Mouse (Mus musculus) cerebellum, adult 2 months (tissue): ENCODE data around the gene Atp9a. TPM values are rescaled to one million over a fixed set of nuclear protein-coding genes. Genes with fewer than 3 reads are reported as not detected.

Experiments
- DNase-seq, 2 experiments: peaks; one replicate each; pipeline ENCODE4 v3.0.0; 2021
- H3K27ac ChIP-seq: fragments of 200-500 bp; 2 replicates; pipeline ENCODE4 v1.5.1; 2012; ENCODE audit warnings: low read length, control low read depth, inconsistent platforms; ENCODE audit not compliant: insufficient read depth
- H3K27me3 ChIP-seq: fragments of 200-500 bp; 2 replicates; pipeline ENCODE4 v1.6.1; 2012; ENCODE audit warnings: inconsistent platforms, mild to moderate bottlenecking, low read length, moderate library complexity; ENCODE audit not compliant: control insufficient read depth, insufficient read depth
- H3K4me1 ChIP-seq: fragments of 200-500 bp; 2 replicates; pipeline ENCODE4 v1.6.1; 2011; ENCODE audit warnings: low read length; ENCODE audit not compliant: control insufficient read depth, insufficient read depth
- H3K4me3 ChIP-seq: fragments of 200-500 bp; replicated peaks from 2 replicates; pipeline ENCODE3; 2011; ENCODE audit warnings: mild to moderate bottlenecking, low read depth, low read length, control low read depth; ENCODE audit not compliant: insufficient read depth
- CTCF ChIP-seq: fragments of 200-500 bp; IDR thresholded peaks from 2 replicates; pipeline ENCODE4 v1.5.1; 2011; ENCODE audit warnings: low read depth, mild to moderate bottlenecking, control low read depth, low read length, moderate library complexity, borderline replicate concordance; ENCODE audit not compliant: insufficient read depth
- POLR2A ChIP-seq: fragments of 200-500 bp; IDR thresholded peaks from 2 replicates; pipeline ENCODE4 v1.6.1; 2011; ENCODE audit warnings: low read length, control low read depth, borderline replicate concordance; ENCODE audit not compliant: insufficient read depth
- WGBS: fragments of 180-500 bp; shearing (Covaris S2); methylation state at CpG from one replicate; pipeline ENCODE4 v1.1.7; 2018; 5-methylcytosine and 5-hydroxymethylcytosine counted together
- polyA plus RNA-seq: library from polyadenylated mRNA; depleted of rRNA; stranded (reverse); fragments of >200 nt; gene quantifications from 2 replicates; pipeline ENCODE4 v1.2.3, GENCODE M21; 2012; rRNA removed

The Atp9a gene
- polyA plus RNA-seq: 316 and 321 TPM in 2 replicates

DNA sequence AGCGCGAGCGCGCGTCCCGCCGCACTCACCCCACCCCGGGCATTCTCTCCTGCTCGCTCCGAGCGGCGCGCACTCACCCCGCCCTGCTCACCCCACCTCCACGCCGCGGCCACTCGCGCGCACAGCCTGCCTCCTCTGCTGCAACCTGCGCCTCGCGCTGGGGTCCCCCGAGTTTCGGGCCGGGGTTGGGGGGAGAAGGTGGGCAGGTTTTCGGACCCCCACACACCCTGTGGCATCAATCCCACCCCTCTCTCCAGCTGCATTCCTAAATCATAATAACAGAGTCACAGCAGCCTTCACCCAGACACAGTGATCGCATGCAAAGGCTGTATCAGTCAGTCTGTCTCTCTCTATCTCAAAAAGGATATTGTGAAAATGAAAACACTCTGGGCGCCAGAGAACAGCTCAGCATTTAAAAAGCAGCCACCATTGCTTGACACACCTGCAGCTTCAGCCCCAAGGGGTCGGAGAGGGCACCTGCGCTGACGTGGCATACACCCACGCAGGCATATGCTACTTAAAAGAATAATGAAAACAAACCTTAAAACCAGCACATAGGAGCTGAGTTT, at the start of gene Atp9a:
Gene Atp9a, minus strand, starts transcription at position 351 of the 569 bp plus-strand sequence.
- DNase-seq: peak; percentile 87
- Histone ChIP-seq H3K27ac (peak within 1 kb of the TSS; percentile 88), H3K4me1 (no peaks in the 10 kb centered on the region), H3K4me3 (peak within 1 kb of the TSS; percentile 88), H3K27me3 (no peaks in the 10 kb centered on the region)
- TF ChIP-seq POLR2A (peak; percentile 63), CTCF (no peak)
- WGBS: 5% methylated on average over 25 of the region's 33 CpGs

DNA sequence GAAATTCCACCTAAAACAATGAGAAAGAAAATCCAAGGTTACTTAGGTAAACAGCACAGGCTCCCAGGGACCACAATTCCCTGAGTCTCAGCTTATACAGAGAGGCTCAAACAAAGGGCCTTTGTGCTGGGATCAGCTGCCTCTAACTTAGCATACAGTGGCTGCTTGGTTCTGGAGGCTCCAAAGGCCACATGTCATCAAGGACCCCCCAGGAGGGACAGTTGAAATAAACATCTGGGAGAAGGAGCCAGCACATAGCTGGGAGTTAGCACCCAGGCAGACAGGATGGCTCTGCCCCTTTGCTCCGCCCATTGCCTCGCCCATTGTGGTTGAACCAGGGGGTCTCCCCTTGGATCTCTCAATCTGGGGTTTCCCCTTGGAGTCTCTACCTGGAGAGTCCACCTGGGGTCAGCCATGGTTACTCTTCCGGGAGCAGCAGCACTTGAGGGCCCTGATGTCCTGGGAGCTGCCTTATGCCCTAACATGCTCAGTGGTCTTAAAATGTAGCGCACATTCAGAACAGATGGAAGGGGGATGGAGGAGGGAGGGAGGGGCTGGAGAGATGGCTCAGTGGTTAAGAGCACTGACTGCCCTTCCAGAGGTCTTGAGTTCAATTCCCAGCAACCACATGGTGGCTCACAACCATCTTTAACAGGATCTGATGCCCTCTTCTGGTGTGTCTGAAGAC, 49.0 kb upstream of the Atp9a start:
- WGBS: 64% methylated on average over 4 of the region's 4 CpGs
- Histone ChIP-seq H3K4me1 (no peaks in the 10 kb centered on the region), H3K27me3 (no peaks in the 10 kb centered on the region), H3K4me3 (no peak overlapping the region), H3K27ac (no peak overlapping the region)
- DNase-seq: peak in 1 of 2 experiments; percentile 1
- TF ChIP-seq CTCF (no peak), POLR2A (no peak)

DNA sequence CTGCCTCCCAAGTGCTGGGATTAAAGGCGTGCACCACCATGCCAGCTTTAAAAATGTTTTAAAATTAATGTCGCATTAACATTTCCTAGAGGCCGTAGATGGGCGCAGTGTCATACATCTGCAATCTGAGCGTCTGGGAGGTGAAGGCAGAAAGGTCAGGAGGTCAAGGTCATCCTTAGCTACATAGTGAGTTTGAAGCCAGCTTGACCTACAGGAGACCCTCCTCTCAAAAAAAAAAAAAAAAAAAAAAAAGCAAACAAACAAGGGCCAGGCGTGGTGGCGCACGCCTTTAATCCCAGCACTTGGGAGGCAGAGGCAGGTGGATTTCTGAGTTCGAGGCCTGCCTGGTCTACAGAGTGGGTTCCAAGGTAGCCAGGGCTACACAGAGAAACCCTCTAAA, 44.0 kb upstream of the Atp9a start:
- DNase-seq: no peak
- no peaks in the 10 kb centered on the region for H3K4me1 ChIP-seq
- no peak overlapping the region for H3K4me3 ChIP-seq
- 94% methylated on average over 9 of the region's 9 CpGs for WGBS
- no peaks in the 10 kb centered on the region for H3K27me3 ChIP-seq
- TF ChIP-seq CTCF: no peak
- H3K27ac ChIP-seq: no peak overlapping the region

DNA sequence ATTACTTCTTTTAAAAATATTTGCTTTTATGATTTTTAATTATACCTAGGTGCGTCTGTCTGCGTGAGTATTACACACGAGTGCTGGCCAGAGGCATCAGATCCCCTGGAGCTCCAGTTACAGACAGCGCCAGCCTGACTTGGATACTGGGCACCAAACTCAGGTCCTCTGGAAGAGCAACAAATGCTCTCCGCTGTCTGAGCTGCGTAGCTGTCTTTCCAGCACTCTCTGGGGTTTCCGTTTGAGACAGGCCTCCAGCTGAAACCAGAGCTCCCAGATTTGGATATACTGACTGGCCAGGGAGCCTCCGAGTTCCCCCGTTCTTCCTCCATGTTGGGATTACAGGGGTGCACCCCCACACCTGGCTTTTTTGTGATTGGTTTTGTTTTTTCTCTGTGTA, 38.4 kb upstream of the Atp9a start:
- H3K4me1 ChIP-seq: no peaks in the 10 kb centered on the region
- WGBS: 30% methylated on average over 9 of the region's 9 CpGs
- no peaks in the 10 kb centered on the region; the same call in 1 of the 2 replicates for H3K27me3 ChIP-seq
- DNase-seq: no peak
- no peak overlapping the region for H3K4me3 ChIP-seq
- H3K27ac ChIP-seq: no peak overlapping the region
- TF ChIP-seq CTCF: no peak
- TF ChIP-seq POLR2A: no peak

DNA sequence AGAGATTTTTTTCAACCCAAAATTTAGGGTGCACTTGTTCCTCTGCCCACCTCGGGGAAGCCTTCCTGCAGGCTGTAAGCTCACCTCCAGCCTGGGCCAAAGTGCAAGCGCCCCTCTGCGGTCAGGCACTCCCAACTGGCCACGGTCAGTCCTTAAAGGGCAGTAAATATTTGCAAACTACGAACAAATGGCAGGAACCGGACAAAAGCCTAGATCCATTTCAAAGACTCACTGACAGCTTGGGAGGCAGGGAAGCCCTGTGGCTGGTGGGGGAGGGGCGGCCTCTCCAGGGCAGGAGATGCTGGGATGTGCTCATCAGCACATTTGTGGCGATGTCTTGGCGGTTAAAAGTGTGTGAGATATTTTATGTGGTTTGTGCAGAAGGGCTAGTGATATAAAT, 37.8 kb upstream of the Atp9a start:
- H3K27me3 ChIP-seq: no peaks in the 10 kb centered on the region; the same call in 1 of the 2 replicates
- no peak overlapping the region for H3K4me3 ChIP-seq
- no peak overlapping the region for H3K27ac ChIP-seq
- no peak for TF ChIP-seq POLR2A
- no peak for TF ChIP-seq CTCF
- no peak for DNase-seq
- WGBS: 36% methylated on average over 9 of the region's 9 CpGs
- H3K4me1 ChIP-seq: no peaks in the 10 kb centered on the region

DNA sequence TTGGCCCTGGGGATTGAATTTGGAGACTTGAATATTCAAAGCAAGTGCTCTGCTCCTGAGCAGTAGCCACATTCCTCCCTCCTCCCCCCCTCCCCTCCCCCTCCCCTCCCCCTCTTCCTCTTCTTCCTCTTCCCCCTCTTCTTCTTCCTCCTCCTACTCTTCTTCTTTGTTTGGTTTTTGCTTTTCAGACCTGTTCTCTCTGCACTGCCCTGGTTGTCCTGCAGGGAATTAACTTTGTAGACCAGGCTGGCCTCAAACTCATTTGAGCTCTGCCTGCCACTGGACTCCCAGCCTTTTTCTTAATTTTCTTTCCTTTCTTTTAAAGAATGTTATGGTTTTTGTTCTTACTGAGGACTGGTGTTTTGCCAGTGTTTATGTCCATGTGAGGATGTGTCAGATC, 35.3 kb upstream of the Atp9a start:
- no peak overlapping the region for H3K4me3 ChIP-seq
- no peak for DNase-seq
- H3K27ac ChIP-seq: no peak overlapping the region
- H3K27me3 ChIP-seq: no peaks in the 10 kb centered on the region; the same call in 1 of the 2 replicates
- no peaks in the 10 kb centered on the region for H3K4me1 ChIP-seq
- TF ChIP-seq POLR2A (no peak), CTCF (no peak)

DNA sequence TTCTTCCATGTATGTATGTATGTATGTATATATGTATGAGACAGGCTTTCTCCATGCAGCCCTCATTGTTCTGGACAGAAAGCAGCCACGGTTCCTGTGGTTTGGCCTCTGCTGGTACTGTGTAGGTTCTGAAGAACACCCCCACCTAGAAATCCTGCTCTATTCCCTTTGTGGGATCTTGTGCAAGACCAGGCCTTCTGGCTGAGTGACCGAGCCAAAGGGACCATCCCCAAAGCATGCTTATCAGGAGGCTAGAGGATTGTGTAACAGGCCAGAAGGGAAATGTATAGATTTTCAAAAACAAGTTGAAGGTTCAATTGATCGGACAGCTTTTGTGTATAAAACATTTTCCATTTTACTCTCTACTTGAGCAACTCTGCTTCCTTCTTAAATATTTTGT, 34.0 kb upstream of the Atp9a start:
- no peak overlapping the region for H3K27ac ChIP-seq
- H3K4me1 ChIP-seq: no peaks in the 10 kb centered on the region
- H3K27me3 ChIP-seq: no peaks in the 10 kb centered on the region; the same call in 1 of the 2 replicates
- TF ChIP-seq POLR2A (no peak), CTCF (no peak)
- no peak for DNase-seq
- WGBS: 87% methylated on average over 3 of the region's 3 CpGs
- no peak overlapping the region for H3K4me3 ChIP-seq

DNA sequence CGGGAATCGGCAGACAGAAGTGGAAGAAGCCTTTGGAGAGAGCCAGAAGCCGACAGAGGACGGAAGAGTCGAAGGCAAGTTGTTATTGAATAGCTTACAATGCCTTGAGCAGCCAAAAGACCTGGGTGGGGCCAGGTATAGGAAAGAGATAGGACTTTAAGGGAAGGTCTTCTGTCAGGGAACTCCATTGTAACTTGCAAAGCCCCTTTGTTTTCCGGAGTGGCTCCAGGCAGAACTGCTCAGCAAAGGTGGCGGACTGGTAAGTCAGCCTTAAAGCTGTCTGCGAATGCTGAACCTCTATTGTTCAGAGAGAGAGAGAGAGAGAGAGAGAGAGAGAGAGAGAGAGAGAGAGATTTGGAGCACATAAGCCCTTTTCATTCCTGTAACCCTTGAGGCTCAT, 27.1 kb upstream of the Atp9a start:
- Histone ChIP-seq H3K27me3 (peaks cover 9% of the 10 kb centered on the region; the same call in 1 of the 2 replicates), H3K4me1 (no peaks in the 10 kb centered on the region; the same call in 1 of the 2 replicates), H3K27ac (no peak overlapping the region), H3K4me3 (no peak overlapping the region)
- DNase-seq: no peak
- 41% methylated on average over 8 of the region's 8 CpGs for WGBS
- TF ChIP-seq POLR2A (no peak), CTCF (no peak)
